Mouse (Mus musculus): ENCODE data around the gene Gm1979. TPM values are rescaled to one million over a fixed set of nuclear protein-coding genes. Genes with fewer than 3 reads are reported as not detected.
A peak's percentile ranks its signal among the peaks of the same experiment; 100 is the strongest.
"Not testable (repeated sequence)": the region's sequence is repeated elsewhere in the genome, so short reads cannot be mapped to it uniquely, and the experiment has no call there.

Gene Gm1979
- polyA plus RNA-seq (2014; fragmentation: Nextera tagmentation; extraction: Ambion mirVana): 0.17 and 0.62 TPM in 2 replicates

- H3K4me3 ChIP-seq (ENCODE audit: low read depth, low read length); H3K4me2 ChIP-seq (ENCODE audit: low read depth, low read length); H3K9me3 ChIP-seq (ENCODE audit: control insufficient read depth, low read length); H3K36me3 ChIP-seq (ENCODE audit: control insufficient read depth, insufficient read depth, low read length); H3K27ac ChIP-seq (ENCODE audit: low read depth, low read length); H3K4me1 ChIP-seq (ENCODE audit: control insufficient read depth, insufficient read depth, low read length); ATAC-seq (ENCODE audit: low read depth); H3K27me3 ChIP-seq (ENCODE audit: control insufficient read depth, insufficient read depth, low read length); H3K9ac ChIP-seq (replicated peaks; ENCODE audit: low read depth, low read length): not testable (repeated sequence)
- WGBS: 83% methylated on average over 1 of the region's 2 CpGs
These were observed at the start of gene Gm1979 for GRCm38 (mm10) chr5:26004698-26005097. Gene Gm1979, minus strand, starts transcription at chr5:26004798.

- H3K4me3 ChIP-seq (ENCODE audit: low read depth, low read length): not testable (repeated sequence)
- 74% methylated on average over 2 of the region's 2 CpGs for WGBS
These were observed 34.9 kb upstream of the Gm1979 start, which contains the start of gene Speer4a for GRCm38 (mm10) chr5:26039458-26039857. Gene Speer4a, minus strand, starts transcription at chr5:26039558.

DNA sequence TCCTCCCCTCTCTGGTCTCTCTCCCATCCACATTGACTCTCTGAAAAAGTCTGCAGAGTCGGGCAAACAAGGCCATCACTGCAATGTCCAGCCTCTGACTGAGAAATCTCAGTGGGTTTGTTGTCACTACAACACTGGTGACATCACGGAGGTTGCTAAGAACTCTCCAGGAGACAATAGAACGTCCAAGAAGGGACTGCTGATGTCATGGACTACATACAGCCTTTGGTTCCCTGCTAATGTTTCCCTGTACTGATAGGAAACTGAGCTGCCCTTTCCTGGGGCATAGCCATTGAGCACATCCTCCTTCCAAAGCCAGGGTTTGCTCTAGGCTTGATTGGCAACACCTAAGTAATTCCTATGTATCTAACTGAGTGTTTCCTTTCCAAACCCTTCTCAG, 18.2 kb upstream of the Gm1979 start, which contains the start of gene Gm5862:
Gene Gm5862, minus strand, starts transcription at position 101 of the 400 bp plus-strand sequence.
- H3K27ac ChIP-seq (ENCODE audit: low read depth, low read length); H3K4me2 ChIP-seq (ENCODE audit: low read depth, low read length); ATAC-seq (ENCODE audit: low read depth); H3K27me3 ChIP-seq (ENCODE audit: control insufficient read depth, insufficient read depth, low read length); H3K9ac ChIP-seq (replicated peaks; ENCODE audit: low read depth, low read length); H3K9me3 ChIP-seq (ENCODE audit: control insufficient read depth, low read length); H3K4me3 ChIP-seq (ENCODE audit: low read depth, low read length); H3K4me1 ChIP-seq (ENCODE audit: control insufficient read depth, insufficient read depth, low read length); H3K36me3 ChIP-seq (ENCODE audit: control insufficient read depth, insufficient read depth, low read length): not testable (repeated sequence)
- no CpG with 5 or more reads among the region's 3 CpGs for WGBS

More at GRCm38 (mm10) chr5:26039458-26039857, 34.9 kb upstream of the Gm1979 start, which contains the start of gene Speer4a:
- not testable (repeated sequence) for H3K4me1 ChIP-seq (ENCODE audit: control insufficient read depth, insufficient read depth, low read length); H3K9me3 ChIP-seq (ENCODE audit: control insufficient read depth, low read length); H3K4me2 ChIP-seq (ENCODE audit: low read depth, low read length); H3K9ac ChIP-seq (replicated peaks; ENCODE audit: low read depth, low read length); H3K27ac ChIP-seq (ENCODE audit: low read depth, low read length); ATAC-seq (ENCODE audit: low read depth); H3K36me3 ChIP-seq (ENCODE audit: control insufficient read depth, insufficient read depth, low read length); H3K27me3 ChIP-seq (ENCODE audit: control insufficient read depth, insufficient read depth, low read length)

DNA sequence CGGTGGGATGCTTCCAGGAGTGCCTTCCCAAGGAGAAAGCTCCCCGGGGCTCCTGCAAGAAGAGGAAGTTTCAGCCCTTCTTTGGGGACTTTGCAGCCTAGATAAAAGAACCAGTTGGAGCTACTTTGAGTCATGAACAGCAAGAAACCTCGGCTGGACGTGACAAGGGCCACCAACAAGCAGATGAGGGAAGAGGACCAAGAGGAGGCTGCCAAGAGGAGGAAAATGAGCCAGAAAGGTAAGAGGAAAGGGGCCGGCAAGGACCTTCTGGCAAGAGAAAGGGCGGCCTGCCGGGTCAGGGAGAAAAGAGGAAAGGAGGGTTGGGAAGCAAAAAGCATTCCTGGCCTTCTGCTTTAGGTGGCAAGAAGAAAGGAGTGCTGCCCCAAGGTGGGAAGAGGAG, 3.1 kb upstream of the Gm1979 start:
- WGBS: 74% methylated on average over 6 of the region's 7 CpGs
- not testable (repeated sequence) for H3K4me3 ChIP-seq (ENCODE audit: low read depth, low read length); H3K36me3 ChIP-seq (ENCODE audit: control insufficient read depth, insufficient read depth, low read length); H3K9me3 ChIP-seq (ENCODE audit: control insufficient read depth, low read length); H3K4me1 ChIP-seq (ENCODE audit: control insufficient read depth, insufficient read depth, low read length); H3K9ac ChIP-seq (replicated peaks; ENCODE audit: low read depth, low read length); H3K27ac ChIP-seq (ENCODE audit: low read depth, low read length); H3K27me3 ChIP-seq (ENCODE audit: control insufficient read depth, insufficient read depth, low read length)
- H3K4me2 ChIP-seq (ENCODE audit: low read depth, low read length): peak overlapping the region; percentile 71; the same call in 1 of the 2 replicates
- peak; percentile 6; the same call in 1 of the 2 replicates for ATAC-seq (ENCODE audit: low read depth)

GRCm38 (mm10) chr5:26006937-26007695, 2.5 kb upstream of the Gm1979 start:
- H3K9me3 ChIP-seq (ENCODE audit: control insufficient read depth, low read length); H3K36me3 ChIP-seq (ENCODE audit: control insufficient read depth, insufficient read depth, low read length); H3K27me3 ChIP-seq (ENCODE audit: control insufficient read depth, insufficient read depth, low read length); H3K4me1 ChIP-seq (ENCODE audit: control insufficient read depth, insufficient read depth, low read length); H3K27ac ChIP-seq (ENCODE audit: low read depth, low read length): not testable (repeated sequence)
- 23% methylated on average over 45 of the region's 45 CpGs for WGBS
- Histone ChIP-seq H3K9ac (replicated peaks; ENCODE audit: low read depth, low read length) (peak overlapping the region; percentile 61), H3K4me2 (ENCODE audit: low read depth, low read length) (peak overlapping the region; percentile 71), H3K4me3 (ENCODE audit: low read depth, low read length) (peak overlapping the region; percentile 39)
- ATAC-seq (ENCODE audit: low read depth): peak; percentile 95

DNA sequence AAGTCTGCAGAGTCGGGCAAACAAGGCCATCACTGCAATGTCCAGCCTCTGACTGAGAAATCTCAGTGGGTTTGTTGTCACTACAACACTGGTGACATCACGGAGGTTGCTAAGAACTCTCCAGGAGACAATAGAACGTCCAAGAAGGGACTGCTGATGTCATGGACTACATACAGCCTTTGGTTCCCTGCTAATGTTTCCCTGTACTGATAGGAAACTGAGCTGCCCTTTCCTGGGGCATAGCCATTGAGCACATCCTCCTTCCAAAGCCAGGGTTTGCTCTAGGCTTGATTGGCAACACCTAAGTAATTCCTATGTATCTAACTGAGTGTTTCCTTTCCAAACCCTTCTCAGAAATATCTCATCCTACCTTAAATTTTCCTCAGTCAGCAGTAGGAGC, 16.0 kb downstream of the Gm1979 start, which contains the start of gene Gm21698:
Gene Gm21698, minus strand, starts transcription at position 101 of the 400 bp plus-strand sequence.
- not testable (repeated sequence) for H3K4me1 ChIP-seq (ENCODE audit: control insufficient read depth, insufficient read depth, low read length); H3K27ac ChIP-seq (ENCODE audit: low read depth, low read length); H3K9ac ChIP-seq (replicated peaks; ENCODE audit: low read depth, low read length); H3K4me2 ChIP-seq (ENCODE audit: low read depth, low read length); H3K36me3 ChIP-seq (ENCODE audit: control insufficient read depth, insufficient read depth, low read length); H3K27me3 ChIP-seq (ENCODE audit: control insufficient read depth, insufficient read depth, low read length); H3K4me3 ChIP-seq (ENCODE audit: low read depth, low read length); H3K9me3 ChIP-seq (ENCODE audit: control insufficient read depth, low read length); ATAC-seq (ENCODE audit: low read depth)
- WGBS: no CpG with 5 or more reads among the region's 3 CpGs

DNA sequence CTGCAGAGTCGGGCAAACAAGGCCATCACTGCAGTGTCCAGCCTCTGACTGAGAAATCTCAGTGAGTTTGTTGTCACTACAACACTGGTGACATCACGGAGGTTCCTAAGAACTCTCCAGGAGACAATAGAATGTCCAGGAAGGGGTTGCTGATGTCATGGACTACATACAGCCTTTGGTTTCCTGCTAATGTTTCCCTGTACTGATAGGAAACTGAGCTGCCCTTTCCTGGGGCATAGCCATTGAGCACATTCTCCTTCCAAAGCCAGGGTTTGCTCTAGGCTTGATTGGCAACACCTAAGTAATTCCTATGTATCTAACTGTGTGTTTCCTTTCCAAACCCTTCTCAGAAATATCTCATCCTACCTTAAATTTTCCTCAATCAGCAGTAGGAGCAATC, 32.0 kb downstream of the Gm1979 start, which contains the start of gene Gm21680:
Gene Gm21680, minus strand, starts transcription at position 101 of the 400 bp plus-strand sequence.
- WGBS: no CpG with 5 or more reads among the region's 2 CpGs
- H3K4me3 ChIP-seq (ENCODE audit: low read depth, low read length); H3K27me3 ChIP-seq (ENCODE audit: control insufficient read depth, insufficient read depth, low read length); H3K27ac ChIP-seq (ENCODE audit: low read depth, low read length); H3K4me1 ChIP-seq (ENCODE audit: control insufficient read depth, insufficient read depth, low read length); H3K4me2 ChIP-seq (ENCODE audit: low read depth, low read length); H3K9ac ChIP-seq (replicated peaks; ENCODE audit: low read depth, low read length); H3K36me3 ChIP-seq (ENCODE audit: control insufficient read depth, insufficient read depth, low read length); H3K9me3 ChIP-seq (ENCODE audit: control insufficient read depth, low read length); ATAC-seq (ENCODE audit: low read depth): not testable (repeated sequence)

GRCm38 (mm10) chr5:25957050-25957449, 47.5 kb downstream of the Gm1979 start:
- WGBS: 60% methylated on average over 16 of the region's 17 CpGs
- ATAC-seq (ENCODE audit: low read depth): peak; percentile 34; the same call in 1 of the 2 replicates
- H3K36me3 ChIP-seq (ENCODE audit: control insufficient read depth, insufficient read depth, low read length); H3K9me3 ChIP-seq (ENCODE audit: control insufficient read depth, low read length); H3K4me3 ChIP-seq (ENCODE audit: low read depth, low read length); H3K4me1 ChIP-seq (ENCODE audit: control insufficient read depth, insufficient read depth, low read length); H3K4me2 ChIP-seq (ENCODE audit: low read depth, low read length); H3K9ac ChIP-seq (replicated peaks; ENCODE audit: low read depth, low read length); H3K27me3 ChIP-seq (ENCODE audit: control insufficient read depth, insufficient read depth, low read length); H3K27ac ChIP-seq (ENCODE audit: low read depth, low read length): not testable (repeated sequence)

DNA sequence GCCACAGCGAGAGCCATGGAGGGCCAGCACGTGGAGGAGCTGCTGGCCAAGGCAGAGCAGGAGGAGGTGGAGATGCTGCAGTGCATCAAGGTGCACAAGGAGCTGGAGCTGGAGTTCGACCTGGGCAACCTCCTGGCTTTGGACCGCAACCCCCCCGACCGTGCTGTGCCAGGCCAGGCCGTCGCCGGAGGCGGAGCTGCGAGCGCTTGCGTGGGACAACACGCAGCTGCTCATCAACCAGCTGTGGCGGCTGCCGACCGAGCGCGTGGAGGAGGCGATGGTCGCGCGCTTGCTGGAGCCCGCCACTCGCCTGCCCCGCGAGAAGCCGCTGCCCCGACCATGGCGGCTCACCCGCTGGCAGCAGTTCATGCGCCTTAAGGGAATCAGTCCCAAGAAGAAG, 48.0 kb downstream of the Gm1979 start:
- WGBS: 23% methylated on average over 32 of the region's 32 CpGs
- H3K4me3 ChIP-seq (ENCODE audit: low read depth, low read length); H3K4me1 ChIP-seq (ENCODE audit: control insufficient read depth, insufficient read depth, low read length); H3K27ac ChIP-seq (ENCODE audit: low read depth, low read length); H3K9ac ChIP-seq (replicated peaks; ENCODE audit: low read depth, low read length); H3K9me3 ChIP-seq (ENCODE audit: control insufficient read depth, low read length); H3K36me3 ChIP-seq (ENCODE audit: control insufficient read depth, insufficient read depth, low read length); H3K27me3 ChIP-seq (ENCODE audit: control insufficient read depth, insufficient read depth, low read length): not testable (repeated sequence)
- peak overlapping the region; percentile 31 for H3K4me2 ChIP-seq (ENCODE audit: low read depth, low read length)
- peak; percentile 88 for ATAC-seq (ENCODE audit: low read depth)
